ENCODE assay signal across 22 mouse cellular contexts in the genomic region with DNA sequence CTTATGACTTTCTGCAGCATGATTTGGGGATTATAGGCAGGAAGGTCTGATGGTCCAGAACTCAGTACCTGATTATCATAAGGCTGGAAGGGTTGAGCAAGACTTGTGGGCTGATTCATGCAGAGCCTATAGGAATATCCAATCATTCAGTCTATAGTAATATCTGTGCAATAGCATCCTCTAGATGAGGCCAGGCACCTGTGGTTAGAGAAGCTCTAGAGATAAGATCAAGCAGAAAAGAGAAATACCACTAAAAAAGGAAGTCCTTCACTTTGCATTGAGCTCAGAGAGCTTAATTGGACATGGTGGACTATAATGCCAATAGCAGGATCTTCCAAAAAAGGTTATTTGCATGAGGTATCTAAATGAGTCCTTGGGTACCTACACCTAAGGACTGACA.
DNase-seq lines count a peak whose midpoint lies in the region; TF ChIP-seq lines count a peak whose summit lies in the region.
"Had no signal": no experiment of that assay in that cellular context is flagged by ENCODE, and none has a peak within 500 bp of the region (broad histone marks: within the 10 kb centered on the region; RNA-seq: fewer than 3 reads in every experiment).

No protein-coding gene starts in this region.

- no peak overlapping the region for H3K27ac ChIP-seq in MEL (ENCODE audit: control insufficient read depth, low read depth, low read length)
- H3K27ac ChIP-seq in heart, adult 2 months, result no peak overlapping the region

- TF ChIP-seq EP300 in MEL (IDR thresholded peaks at IDR 0.05; ENCODE audit: low read depth in 1 of 2, low read length in 2 of 2), result peak in 1 of 2 experiments; percentile 60; a peak in 3 of 4 replicates
- no peak for TF ChIP-seq EP300 in heart, adult 2 months (IDR thresholded peaks at IDR 0.05; ENCODE audit: insufficient read depth, low read depth, low read length)

- H3K79me2 ChIP-seq in MEL (ENCODE audit: control insufficient read depth, insufficient read depth, low read length, poor library complexity), result no peaks in the 10 kb centered on the region
- H3K79me2 ChIP-seq in heart, adult 2 months (replicated peaks; ENCODE audit: control insufficient read depth, insufficient read depth, low read length), result no peaks in the 10 kb centered on the region

- peaks cover 0 to 5% of the 10 kb centered on the region in 2 experiments; a peak in 3 of 4 replicates for H3K4me1 ChIP-seq in MEL (ENCODE audit: control insufficient read depth in 1 of 2, insufficient read depth in 2 of 2, low read length in 2 of 2)
- H3K4me1 ChIP-seq in heart, adult 2 months (ENCODE audit: control insufficient read depth, insufficient read depth, low read length), result no peaks in the 10 kb centered on the region

- no peak for TF ChIP-seq POLR2A in MEL (IDR thresholded peaks at IDR 0.05; ENCODE audit: control insufficient read depth in 1 of 2, insufficient read depth in 1 of 2, low read depth in 1 of 2, low read length in 2 of 2, poor library complexity in 1 of 2)
- no peak for TF ChIP-seq POLR2A in heart, adult 2 months (IDR thresholded peaks at IDR 0.05; ENCODE audit: insufficient read depth, low read depth, low read length)

- DNase-seq in 416B (ENCODE audit: low read depth) (peak; percentile 70), MEL (ENCODE audit: low read depth, low spot score) (peak; percentile 44), MEL-GATA-1-ER (ENCODE audit: extremely low read depth, low read depth) (peak; percentile 4)
- no peak for DNase-seq in right cerebral cortex, adult 18-20 months
- no peak for DNase-seq in heart, adult 2 months
- DNase-seq in kidney, adult 8-10 months, result no peak
- DNase-seq: adrenal gland, adult 2 months; adrenal gland, adult 8-10 months; adrenal gland, postnatal 10 days; adrenal gland, postnatal 14 days; adrenal gland, postnatal 25 days; adrenal gland, postnatal 36 days; B cell, adult 2 months; cerebellum, adult 11 months; cerebellum, adult 11-12 months; cerebellum, adult 18-20 months; cerebellum, adult 2 months; cerebellum, adult 8-10 months; cerebellum, adult 9-10 months had no signal

- TF ChIP-seq CTCF in MEL (IDR thresholded peaks at IDR 0.05 in 2 of 3, conservative IDR thresholded peaks at IDR 0.05 in 1 of 3; ENCODE audit: control insufficient read depth in 1 of 3, insufficient read depth in 1 of 3, low read depth in 2 of 3, low read length in 3 of 3, poor library complexity in 1 of 3, severe bottlenecking in 1 of 3), result no peak
- no peak for TF ChIP-seq CTCF in heart, adult 2 months (IDR thresholded peaks at IDR 0.05)

- no peaks in the 10 kb centered on the region for H3K9me3 ChIP-seq in MEL (replicated peaks; ENCODE audit: insufficient read depth, low read length)
- H3K9me3 ChIP-seq: G1E had no signal

- intact Hi-C loops in heart, adult 2 months (cut with DNase I), result no loop called here

- H3K36me3 ChIP-seq in MEL (ENCODE audit: control insufficient read depth in 1 of 2, insufficient read depth in 2 of 2, low read length in 2 of 2), result peaks cover 0 to 12% of the 10 kb centered on the region in 2 experiments; a peak in 2 of 4 replicates
- no peaks in the 10 kb centered on the region for H3K36me3 ChIP-seq in heart, adult 2 months (ENCODE audit: control insufficient read depth, insufficient read depth, low read length)
- H3K36me3 ChIP-seq: G1E had no signal

- H3K4me3 ChIP-seq in MEL (ENCODE audit: control insufficient read depth in 1 of 2, insufficient read depth in 1 of 2, low read depth in 2 of 2, low read length in 2 of 2), result no peak overlapping the region
- H3K4me3 ChIP-seq in heart, adult 2 months, result no peak overlapping the region

- no peak; the same call in 1 of the 2 replicates for TF ChIP-seq RAD21 in MEL (IDR thresholded peaks at IDR 0.05; ENCODE audit: low read depth, low read length)

- H3K9ac ChIP-seq in MEL (ENCODE audit: control insufficient read depth, low read depth, low read length, poor library complexity, severe bottlenecking), result no peak overlapping the region
- no peak overlapping the region for H3K9ac ChIP-seq in heart, adult 2 months (ENCODE audit: low read depth, low read length)

- no peaks in the 10 kb centered on the region for H3K27me3 ChIP-seq in MEL (ENCODE audit: control insufficient read depth in 1 of 2, insufficient read depth in 2 of 2, low read length in 2 of 2)
- no peaks in the 10 kb centered on the region for H3K27me3 ChIP-seq in heart, adult 2 months (ENCODE audit: control insufficient read depth, insufficient read depth, low read length)
- H3K27me3 ChIP-seq: CH12.LX, Patski had no signal

TF ChIP-seq in MEL, 35 proteins besides CTCF, POLR2A, EP300 and RAD21:
- peak; percentile 32 for TF ChIP-seq RCOR1 (IDR thresholded peaks at IDR 0.05; ENCODE audit: low read depth, low read length)
- no peak for TF ChIP-seq HCFC1 (IDR thresholded peaks at IDR 0.05; ENCODE audit: low read depth, low read length)
- peak; percentile 59 for TF ChIP-seq GATA1 (IDR thresholded peaks at IDR 0.05; ENCODE audit: low read depth, low read length)
- TF ChIP-seq ETS1 (IDR thresholded peaks at IDR 0.05; ENCODE audit: low read depth, low read length), result 0 out of 2 replicates have a peak, but pooled peaks have one; percentile 9
TF ChIP-seq in MEL: peak in this region for 3.

Comparison
In these comparisons a context has a peak if more than half of its experiments do, and no peak if none do; other contexts are left out.
1. DNase-seq: peak in 416B (single experiment), MEL (single experiment) and MEL-GATA-1-ER (single experiment); none in right cerebral cortex, adult 18-20 months (single experiment), heart, adult 2 months (0 of 2) and kidney, adult 8-10 months (0 of 2).